Mouse (Mus musculus) right cerebral cortex, postnatal 25 days (tissue): Measurements from ENCODE around the gene Chmp1a.
"Not testable (repeated sequence)": the region's sequence is repeated elsewhere in the genome, so short reads cannot be mapped to it uniquely, and the experiment has no call there.

ENCODE experiments used
- DNase-seq: peaks from one replicate; pipeline ENCODE4 v3.0.0; 2022

Chmp1a gene

GRCm38 (mm10) chr8:123212321-123213117 is at the start of gene Chmp1a, which contains the start of gene Spata33:
Gene Chmp1a (minus strand): TSS chr8:123212763.
Gene Spata33 (plus strand): TSS chr8:123212832.
- peak; percentile 89 for DNase-seq

DNA sequence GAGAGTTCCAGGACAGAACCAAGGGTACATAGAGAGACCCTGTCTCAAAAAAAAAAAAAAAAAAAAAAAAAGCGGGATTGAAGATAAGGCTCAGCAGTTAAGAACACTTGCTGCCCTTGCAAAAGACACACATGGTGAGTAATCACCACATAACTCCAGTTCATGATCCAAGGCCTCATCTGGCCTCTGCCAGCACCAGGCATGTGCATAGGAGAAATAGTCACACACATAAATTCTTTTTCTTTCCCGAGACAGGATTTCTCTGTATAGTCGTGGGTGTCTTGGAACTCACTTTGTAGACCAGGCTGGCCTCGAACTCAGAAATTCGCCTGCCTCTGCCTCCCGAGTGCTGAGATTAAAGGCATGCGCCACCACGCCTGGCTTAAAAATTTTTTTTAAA is 45.0 kb upstream of the Chmp1a start:
- DNase-seq = not testable (repeated sequence)

DNA sequence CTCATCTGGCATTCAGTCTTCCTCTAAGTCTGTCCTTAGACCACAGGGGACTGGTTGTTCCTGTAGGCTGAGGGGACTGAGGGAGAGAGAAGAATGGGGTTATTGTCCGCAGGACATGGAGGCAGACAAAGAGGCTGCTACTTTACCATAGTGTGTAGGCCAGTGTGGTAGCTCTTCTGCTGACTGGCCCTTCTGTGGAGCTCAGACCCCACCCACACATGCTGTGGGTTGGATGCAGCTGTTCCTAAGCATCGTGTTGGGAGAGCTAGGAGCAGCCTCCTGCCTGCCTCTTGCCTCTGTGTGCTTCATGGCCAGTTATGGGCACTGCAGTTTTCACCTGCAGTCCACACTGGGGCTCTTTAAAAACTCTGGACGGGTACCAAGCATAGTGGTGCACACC is 44.6 kb upstream of the Chmp1a start:
- DNase-seq = no peak

- no peak for DNase-seq
These were observed 42.6 kb upstream of the Chmp1a start for GRCm38 (mm10) chr8:123255170-123255569.

DNA sequence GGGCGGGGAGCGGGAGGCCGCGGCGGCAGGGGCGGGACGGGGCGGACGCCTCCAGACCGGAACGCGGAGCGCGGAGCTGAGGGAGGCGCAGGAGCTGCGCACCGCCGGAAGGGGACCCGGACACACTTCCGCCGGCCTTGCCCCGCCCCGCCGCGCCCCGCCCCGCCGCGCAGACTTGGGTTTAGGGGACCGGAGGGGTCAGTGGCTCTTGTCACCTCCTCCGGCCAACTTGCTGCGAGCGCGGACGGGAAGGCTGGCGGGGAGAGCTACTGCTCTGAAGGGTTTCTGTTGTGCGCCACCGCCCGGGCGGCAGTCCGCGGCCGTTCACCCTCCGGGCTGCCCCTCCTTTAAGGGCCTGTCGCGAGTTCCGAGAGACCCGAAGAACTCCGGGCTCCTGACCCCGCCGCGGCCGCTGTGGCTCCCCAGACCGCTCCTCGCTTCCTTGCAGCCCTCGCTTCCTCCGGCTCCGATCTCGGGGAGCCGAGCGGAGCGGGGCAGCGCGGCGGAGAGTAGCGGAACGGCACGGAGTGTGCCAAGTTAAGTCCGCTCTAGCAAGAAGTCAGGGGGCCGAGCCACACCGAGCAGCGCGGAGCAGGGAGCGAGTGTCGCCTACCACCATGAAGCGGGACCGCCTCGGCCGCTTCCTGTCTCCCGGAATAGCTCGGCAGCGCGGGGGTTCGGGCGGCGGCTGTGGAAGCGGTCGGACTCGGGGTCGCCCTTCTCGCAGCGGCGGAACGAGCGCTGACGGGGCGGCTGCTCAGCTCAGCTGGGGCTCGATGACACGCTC is 41.7 kb upstream of the Chmp1a start, which contains the start of the genes Zfp276 and Vps9d1:
Gene Zfp276 (plus strand): TSS at position 97 of the 787 bp plus-strand sequence.
Gene Vps9d1 (minus strand): TSS at position 250 of the 787 bp plus-strand sequence.
- DNase-seq = peak; percentile 88

GRCm38 (mm10) chr8:123253451-123254098 is 41.0 kb upstream of the Chmp1a start:
- no peak for DNase-seq

- DNase-seq = no peak
These were observed 40.4 kb upstream of the Chmp1a start for GRCm38 (mm10) chr8:123252925-123253324.

- no peak for DNase-seq
These were observed 38.4 kb upstream of the Chmp1a start for GRCm38 (mm10) chr8:123250940-123251339.

GRCm38 (mm10) chr8:123248596-123248995 is 36.0 kb upstream of the Chmp1a start:
- DNase-seq = no peak

DNA sequence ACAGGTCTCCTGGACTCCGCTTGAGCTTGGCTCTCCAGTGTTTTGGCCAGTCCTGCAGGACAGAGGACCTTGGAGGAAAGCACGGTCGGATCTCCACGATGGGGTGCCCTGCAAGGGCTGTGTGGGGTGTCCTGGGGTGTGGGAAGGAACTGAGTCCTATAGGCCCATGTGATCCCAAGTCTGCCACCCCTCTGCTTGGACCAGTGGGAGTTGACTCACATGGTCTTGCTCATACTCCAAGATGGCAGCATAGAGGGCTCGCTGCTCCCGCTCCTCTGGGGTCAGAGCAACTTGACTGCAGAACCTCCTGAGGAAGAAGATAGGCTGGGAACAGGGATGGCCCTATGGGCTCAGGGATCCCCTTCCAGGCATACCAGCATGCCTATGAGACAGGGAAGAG is 35.2 kb upstream of the Chmp1a start:
- no peak for DNase-seq

- no peak for DNase-seq
These were observed 33.0 kb upstream of the Chmp1a start for GRCm38 (mm10) chr8:123245543-123245942.

DNA sequence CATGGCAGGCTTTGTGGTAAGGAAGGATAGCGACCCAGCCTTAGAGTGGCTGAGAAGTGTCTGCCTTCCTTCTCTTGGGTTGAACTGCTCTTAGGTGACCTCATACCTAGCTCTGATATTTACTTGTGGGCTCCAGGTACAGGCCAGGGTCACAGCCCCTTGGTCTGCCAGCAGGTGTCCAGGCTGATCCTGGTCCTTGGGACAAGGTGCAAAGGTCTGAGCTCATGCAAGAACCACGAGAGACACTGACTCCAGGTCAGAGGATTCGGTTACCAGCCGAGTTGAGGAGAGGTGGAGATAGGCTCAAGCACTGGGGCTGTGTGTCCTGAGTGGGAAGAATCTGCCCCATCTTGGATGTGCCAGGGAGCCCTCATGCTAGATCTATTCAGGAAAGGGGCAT is 31.8 kb upstream of the Chmp1a start:
- no peak for DNase-seq

DNA sequence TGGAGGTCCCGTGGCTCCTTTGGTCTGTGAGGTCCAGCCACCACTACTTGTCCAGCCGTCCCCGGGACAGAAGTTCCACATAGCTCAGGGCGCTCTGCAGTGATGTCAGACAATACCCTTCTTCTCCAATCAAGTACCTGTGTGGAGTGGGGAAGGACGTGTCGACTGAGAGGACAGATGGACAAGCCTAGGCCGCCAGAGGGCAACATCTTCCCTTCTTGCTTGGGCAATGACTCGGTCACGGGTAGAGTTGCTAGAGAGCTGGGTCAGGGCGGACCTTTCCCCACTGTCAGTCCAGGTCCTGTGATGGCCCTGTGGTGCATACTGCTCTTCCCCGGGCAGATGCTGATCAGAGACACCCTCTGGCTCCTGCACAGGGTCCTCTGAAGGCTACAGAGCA is 30.5 kb upstream of the Chmp1a start:
- DNase-seq = no peak

GRCm38 (mm10) chr8:123242107-123242923 is 29.8 kb upstream of the Chmp1a start:
- no peak for DNase-seq

- DNase-seq = no peak
These were observed 26.8 kb upstream of the Chmp1a start for GRCm38 (mm10) chr8:123239398-123239797.

GRCm38 (mm10) chr8:123235520-123236497 is 23.2 kb upstream of the Chmp1a start, which contains the start of gene Spata2l:
Gene Spata2l (minus strand): TSS chr8:123236233.
- peak; percentile 87 for DNase-seq

- peak; percentile 82 for DNase-seq
These were observed 22.5 kb upstream of the Chmp1a start for GRCm38 (mm10) chr8:123234918-123235519.

DNA sequence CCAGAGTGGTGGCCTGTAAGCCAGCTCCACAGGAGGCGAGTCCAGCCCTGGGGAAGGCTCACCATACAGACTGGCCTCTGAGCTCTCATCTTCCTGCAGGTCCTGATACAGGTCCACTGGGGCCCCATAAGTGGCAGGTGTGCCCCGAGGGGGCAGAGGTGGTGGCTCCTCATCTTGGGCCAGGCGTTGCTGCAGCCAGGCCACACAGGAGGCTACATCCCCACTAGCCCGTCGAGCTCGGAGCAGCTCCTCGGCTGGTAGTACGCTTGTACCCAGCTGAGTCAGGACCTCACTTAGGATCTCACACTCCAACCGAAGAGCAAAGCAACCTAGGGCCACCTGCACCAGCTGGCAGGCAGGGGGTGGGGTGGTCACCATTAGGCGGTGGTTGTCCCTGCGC is 21.2 kb upstream of the Chmp1a start:
- peak; percentile 33 for DNase-seq

DNA sequence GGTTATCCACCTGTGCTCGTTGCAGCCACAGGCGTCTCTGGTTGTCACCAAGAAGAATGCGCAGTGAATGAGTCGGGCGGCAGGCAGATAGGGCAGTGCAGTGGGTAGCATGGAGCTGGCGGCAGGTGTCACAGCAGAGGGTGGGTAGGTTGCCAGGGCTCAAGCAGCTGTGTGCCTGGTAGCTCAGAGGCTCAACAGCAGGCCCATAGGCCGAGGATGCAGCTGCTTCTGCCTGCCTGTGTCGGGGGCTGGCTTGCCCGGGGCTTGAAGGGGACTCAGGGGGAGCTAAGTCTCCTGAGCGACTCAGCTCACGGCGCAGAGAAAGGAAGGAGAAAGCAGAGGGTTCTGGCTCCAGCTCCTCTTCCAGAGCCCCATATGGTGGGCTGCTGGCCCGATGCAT is 20.7 kb upstream of the Chmp1a start:
- peak; percentile 30 for DNase-seq

DNA sequence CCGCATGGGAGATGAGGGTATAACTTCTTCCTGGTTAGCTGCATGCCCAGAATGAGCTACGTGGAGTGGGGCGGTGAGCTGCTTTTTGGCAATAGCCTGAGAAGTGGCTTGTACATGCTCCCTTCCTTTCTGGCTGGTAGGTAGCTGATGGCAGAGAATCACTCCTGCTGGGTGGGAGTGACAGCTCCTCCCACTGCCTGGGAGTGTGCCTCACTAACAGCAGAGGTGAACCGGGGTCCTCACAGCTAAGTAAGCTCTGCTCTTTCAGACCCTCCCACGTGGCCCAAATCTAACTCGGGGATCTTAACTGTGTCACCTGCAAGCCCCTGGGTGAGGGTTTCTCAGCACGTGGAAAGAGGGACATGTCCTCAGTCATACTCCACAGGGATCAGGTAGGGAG is 20.0 kb upstream of the Chmp1a start:
- DNase-seq = no peak

DNA sequence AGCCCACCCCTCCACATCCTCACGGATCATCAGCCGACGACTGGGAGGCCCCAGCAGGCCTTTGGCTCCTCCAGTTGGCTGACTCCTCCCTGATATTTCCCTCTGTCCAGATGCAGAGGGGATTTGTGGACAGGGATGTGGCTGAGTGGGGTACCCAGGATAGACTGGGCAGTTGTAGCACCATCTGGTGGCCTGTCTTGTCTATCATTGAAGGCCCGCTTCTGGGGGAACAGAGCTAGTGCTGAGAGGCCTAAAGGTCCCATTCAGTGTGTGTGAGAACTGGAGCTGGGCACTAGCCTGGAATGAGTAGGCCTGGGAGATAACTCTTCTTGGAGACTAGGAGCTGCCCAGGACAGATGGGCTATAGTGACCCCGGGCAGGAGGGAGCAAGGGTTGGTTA is 19.2 kb upstream of the Chmp1a start:
- DNase-seq = peak; percentile 31
